Mouse (Mus musculus) fibroblast of lung, adult 2 months (primary cell): Measurements from ENCODE around the gene Mymx.

Source experiments
- DNase-seq: peaks from one replicate; pipeline ENCODE4 v3.0.0-alpha.2; 2011; ENCODE audit warnings: low read depth

Gene Mymx

DNA sequence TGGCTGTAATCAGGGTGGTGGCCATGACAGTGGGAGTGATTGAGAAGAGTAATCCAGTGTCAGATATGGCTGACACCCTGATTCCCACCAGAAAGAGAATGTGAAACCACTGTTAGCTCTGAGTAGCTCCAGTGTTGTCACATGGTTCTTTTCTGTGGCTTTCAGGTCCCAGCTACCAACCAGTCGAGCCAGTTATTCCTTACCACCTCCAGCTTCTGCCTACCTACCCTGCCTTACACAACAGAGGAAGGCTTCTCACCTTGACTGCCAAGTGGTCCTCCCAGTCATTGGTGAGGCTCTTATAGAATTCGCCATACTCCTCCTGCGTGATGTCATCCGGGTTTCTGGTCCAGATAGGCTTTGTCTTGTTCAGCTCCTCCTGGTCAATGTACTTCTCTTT lies 31.9 kb downstream of the Mymx start:
- DNase-seq = no peak

DNA sequence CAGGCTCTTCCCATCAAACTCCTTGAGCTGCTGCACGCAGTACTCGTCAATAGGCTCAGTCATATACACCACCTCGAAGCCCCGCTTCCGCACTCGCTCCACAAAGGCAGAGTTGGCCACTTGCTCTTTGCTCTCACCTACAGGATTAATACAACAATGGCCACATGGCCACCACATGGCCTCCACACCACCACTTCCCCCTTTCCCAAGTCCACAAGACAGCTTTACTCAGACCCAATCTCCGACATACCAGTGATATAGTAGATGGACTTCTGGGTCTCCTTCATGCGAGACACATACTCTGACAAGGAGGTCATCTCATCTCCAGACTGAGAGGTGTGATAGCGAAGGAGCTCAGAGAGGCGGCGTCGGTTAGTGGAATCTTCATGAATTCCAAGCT lies 32.9 kb downstream of the Mymx start:
- DNase-seq = no peak

DNA sequence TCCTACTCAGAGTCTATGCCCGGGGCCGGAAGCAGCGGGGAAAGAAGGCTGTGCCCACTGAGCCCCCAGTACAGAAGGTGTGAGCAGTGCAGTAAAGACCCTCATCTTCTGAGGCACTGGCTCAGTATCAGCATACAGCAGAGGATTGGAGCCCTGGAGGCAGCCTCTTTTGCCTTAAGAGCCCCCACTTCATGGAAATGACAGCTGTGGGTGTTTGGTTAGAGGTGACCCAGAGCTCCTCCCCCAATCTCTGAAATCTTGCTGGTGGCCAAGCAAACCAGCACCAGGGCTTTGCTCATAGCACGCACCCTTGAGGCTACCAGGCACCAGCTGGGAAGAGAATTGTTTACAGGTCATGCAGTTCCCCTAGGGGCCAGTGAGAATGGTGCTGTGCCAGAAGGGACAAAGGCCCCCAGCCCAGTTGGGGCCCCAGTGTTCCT lies 34.7 kb downstream of the Mymx start:
- no peak for DNase-seq

DNA sequence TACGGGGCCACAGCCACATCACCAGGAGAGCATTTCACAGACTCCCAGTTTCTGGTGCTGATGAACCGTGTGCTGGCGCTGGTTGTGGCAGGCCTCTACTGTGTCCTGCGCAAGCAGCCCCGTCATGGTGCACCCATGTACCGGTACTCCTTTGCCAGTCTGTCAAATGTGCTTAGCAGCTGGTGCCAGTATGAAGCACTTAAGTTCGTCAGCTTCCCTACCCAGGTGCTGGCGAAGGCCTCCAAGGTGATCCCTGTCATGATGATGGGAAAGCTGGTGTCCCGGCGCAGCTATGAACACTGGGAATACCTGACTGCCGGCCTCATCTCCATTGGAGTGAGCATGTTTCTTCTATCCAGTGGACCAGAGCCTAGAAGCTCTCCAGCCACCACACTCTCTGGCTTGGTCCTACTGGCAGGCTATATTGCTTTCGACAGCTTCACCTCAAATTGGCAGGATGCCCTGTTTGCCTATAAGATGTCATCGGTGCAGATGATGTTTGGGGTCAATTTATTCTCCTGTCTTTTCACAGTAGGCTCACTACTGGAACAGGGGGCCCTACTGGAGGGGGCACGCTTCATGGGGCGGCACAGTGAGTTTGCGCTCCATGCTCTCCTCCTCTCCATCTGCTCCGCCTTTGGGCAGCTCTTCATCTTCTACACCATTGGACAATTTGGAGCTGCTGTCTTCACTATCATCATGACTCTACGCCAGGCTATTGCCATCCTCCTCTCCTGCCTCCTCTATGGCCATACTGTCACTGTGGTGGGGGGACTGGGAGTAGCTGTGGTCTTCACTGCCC lies 35.3 kb downstream of the Mymx start:
- no peak for DNase-seq

DNA sequence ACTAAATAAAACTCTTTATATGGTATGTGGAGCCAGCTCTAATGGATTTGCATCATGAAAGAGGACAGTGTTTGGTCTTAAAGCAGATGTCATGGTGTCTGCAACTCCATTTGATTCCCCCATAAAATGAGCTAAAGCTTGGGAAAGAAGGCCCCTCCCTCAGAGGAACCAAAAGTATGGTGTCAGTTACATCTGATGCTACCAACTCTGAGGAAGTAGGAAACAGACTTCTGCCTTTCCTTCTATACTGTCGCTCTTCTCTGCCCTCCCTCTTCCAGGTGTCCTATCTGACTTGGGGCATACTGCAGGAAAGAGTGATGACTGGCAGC lies 35.9 kb downstream of the Mymx start:
- no peak for DNase-seq

DNA sequence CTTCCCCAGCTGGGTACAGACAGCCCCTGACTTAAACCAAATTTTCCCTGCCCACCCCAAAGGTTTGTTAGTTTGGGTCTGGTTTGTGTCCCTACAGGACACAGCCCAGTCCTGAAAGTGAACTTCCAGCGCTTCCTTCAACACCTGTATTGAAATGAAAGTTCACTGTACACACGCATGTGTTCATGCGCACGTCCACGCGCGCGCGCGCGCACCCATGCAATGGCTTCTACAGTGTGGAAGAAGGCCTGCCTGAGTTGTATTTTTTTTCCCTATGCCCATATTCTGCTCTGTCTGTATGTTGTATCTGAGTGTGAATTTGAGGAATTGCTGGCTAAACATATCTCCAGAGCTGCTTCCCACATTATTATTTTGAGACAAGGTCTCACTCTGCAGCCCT lies 36.8 kb downstream of the Mymx start:
- DNase-seq = no peak

DNA sequence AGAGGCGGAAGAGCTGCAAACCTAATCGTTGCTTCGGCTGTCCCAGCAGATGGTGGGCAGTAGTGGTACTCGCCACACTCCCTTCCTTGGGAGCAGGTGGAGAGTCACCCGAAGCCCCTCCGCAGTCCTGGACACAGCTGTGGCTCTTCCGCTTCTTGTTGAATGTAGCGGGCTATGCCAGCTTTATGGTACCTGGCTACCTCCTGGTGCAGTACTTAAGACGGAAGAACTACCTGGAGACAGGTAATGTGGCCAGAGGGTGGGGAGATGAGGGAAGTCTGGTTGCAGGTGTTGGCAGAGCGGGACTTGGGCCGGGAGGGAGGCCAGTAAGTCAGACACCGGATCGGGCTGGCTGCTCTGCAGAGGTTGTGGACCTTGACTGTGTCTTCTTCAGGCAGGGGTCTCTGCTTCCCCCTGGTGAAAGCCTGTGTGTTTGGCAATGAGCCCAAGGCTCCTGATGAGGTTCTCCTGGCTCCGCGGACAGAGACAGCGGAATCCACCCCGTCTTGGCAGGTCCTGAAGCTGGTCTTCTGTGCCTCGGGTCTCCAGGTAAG lies 37.3 kb downstream of the Mymx start:
- DNase-seq = no peak

DNA sequence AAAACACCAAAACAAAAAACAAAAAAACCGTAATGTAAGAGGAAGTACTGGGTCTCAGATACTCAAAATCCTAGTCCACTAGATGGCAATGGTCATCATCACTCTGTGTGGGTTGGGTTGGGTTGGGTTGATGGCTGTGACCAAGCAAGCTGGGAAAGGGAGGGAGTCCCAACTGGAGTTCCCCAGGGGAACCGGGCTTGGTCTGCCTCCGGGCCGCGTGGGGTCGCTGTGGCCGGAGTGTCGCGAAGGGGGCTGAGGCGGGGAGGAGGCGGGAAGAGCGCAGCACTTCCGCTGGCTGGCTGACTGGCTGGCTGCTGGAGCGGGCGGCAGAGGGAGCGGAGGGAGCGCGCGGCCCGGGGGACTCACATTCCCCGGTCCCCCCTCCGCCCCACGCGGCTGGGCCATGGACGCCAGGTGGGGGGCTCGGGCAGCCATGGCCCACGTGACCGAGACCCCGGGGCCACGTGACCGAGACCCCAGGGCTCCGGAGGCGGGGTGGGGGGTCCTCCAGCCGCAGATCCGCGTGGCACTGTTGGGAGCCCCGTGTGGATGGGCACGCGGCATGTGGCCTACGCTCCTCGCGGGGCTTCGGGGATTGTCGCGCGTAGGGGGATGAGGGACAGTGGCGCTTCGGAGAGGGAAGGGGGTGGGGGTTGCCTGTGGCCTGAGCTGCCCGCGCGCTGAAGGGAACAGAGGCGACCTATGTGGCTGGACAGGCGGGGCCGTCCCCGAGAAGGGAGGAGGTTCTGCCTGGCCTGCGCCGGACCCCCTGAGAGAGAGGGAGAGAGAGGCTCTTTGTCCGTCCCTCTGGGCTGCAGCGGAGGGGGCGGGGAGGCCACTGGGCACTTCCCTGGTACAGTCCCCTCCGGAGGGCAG lies 38.0 kb downstream of the Mymx start, which contains the start of gene Slc35b2:
Gene Slc35b2 (plus strand): TSS at position 220 of the 876 bp plus-strand sequence.
- peak; percentile 80 for DNase-seq

DNA sequence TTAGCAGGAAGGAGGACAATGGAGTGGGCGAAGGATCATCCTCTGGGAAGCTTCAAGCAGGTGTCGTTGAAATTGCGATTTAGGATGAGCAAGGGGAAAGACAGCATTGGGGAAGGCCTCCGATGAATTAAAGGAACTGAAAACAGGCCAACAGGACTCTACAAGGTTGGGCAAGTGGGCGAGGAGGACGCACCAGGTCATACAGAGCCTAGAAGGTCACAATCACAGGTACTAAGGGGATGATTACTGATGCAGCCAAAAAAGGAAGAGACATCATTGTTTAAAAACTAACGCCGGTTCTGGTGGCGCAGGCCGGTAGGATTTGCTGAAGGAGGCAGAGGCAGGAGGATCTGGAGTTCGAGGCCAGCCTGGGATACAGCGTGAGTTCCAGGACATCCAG lies 38.7 kb downstream of the Mymx start:
- DNase-seq = no peak

DNA sequence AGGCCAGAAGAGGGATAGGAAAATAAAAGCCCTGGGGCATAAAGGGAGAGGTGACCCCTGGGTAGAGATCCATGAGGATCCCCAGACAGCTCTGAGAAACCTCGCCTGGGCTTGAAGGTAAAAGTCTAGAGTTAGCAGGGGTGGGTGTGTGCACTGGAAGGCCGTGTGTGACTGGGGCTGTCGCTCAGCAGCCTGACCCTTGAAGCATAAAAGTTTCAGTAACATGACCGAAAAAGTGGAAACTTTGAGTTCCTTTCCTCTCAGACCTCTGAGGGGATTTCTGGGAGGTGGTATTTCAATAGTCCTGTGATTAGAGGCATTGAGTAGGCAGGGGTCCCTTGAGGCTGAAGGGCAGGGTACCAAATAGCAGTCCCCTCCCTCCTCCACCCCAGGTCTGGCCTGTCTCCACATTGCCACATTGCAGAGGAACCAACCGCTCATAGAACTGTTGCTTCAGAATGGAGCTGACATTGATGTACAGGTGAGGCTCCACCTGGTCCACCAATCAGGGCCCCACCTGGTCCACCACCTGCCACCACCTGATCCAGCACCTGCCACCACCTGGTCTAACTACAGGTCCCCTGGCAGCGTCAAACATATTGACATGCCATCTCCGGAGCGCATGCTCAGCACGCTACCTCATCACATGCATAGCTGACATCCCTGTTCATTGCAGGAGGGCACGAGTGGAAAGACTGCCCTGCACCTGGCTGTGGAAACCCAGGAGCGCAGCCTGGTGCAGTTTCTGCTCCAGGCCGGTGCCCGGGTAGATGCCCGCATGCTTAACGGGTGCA lies 42.0 kb downstream of the Mymx start:
- no peak for DNase-seq

DNA sequence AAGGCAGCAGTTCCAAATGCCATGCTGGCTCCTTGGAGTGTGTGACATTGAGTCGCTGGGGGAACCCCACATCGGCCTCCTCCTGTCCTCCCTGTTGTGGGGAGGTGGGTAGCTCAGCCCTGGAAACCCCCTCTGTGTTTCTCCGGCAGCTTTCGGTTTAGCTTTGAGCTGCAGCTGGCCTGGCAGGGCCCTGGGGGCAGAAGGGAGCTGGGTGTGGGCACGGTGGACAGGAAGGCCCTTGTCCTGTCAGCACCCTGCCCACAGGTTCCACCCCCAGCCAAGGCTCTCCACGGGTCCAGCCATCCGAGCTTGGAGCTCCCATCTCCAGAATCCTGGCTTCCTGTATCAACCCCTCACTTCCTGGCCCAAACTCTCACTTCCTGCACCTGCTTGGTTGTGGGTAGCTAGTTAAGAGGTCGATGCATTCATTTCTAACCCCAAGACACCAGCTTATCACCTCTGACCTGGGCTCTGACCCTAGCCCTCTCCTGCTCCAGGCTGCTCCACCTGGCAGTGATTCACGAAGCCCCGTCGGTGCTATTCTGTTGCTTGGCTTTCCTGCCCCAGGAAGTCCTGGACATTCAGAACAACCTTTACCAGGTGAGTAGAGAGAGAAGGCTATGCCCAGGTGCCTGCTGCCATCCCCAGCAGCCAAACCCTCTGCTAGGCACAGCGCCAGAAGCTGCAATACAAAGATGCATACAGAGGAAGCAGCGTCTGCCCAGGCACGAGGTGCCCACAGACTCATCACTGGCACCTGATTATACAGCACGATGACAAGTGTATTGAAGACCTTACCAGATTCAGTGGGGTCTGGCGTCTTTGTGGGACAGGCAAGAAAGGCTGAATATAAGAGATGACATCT lies 43.7 kb downstream of the Mymx start:
- no peak for DNase-seq

DNA sequence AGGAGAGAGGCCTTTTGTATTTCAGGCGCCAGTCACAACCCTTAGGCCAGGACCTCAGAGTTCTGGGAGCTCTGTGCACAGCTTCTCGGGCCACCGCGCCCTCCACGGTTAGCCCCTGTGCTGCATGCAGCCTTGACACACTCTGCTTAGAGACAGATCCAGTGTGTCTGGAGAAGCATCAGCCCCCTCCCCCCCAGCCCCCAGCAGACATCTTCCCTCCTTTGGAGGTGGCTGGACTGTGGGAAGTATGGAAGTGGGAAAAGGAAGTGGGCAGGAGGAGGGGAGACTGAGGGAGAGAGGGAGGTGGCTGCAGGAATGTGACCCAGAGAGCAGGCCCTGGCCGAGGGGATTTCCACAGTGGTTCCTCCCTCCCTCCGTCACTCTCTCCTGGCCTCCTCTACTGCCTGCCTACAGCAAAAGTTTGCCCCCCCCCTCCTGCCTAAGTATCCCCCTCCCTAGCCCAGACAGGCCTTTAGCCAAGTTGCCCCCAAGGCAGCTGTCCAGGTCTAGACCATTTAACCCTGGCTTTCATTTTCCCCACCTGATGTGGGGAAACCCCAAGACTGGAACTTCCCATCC lies 44.6 kb downstream of the Mymx start:
- no peak for DNase-seq

DNA sequence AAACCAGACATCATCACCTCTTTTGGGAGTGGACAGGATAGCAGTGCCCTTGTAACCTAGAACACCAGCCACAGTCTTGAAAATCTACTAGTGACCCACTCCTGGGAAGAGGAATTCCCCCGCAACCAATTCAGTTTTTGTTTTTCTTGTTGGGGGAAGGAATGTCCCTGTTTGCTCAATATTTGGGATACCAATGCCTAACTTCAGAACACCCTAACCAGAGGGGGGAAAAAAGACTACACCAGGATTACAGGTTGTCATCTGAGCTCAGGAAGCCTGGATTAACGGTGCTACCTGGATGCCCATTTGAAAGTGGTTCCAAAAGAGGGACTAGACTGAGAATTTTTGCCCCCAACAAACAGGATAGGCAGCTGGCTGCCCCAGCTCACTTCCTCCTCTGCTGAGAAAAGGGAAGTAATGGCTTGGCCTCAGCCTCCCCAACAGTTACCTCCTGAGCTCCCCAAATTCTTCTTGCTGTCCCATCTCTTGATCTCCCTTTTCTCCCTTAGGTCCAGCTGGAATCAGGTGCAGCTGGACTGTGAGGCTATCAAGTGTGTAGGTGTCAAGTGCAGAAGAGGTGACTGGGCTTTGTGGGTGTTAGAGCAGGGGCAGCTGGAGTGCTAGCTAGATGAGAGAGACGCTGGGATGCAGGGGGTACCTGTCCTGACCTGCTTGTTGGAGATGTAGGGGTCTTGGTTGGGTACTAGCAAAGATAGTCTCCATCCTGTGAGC lies 45.2 kb downstream of the Mymx start:
- no peak for DNase-seq

DNA sequence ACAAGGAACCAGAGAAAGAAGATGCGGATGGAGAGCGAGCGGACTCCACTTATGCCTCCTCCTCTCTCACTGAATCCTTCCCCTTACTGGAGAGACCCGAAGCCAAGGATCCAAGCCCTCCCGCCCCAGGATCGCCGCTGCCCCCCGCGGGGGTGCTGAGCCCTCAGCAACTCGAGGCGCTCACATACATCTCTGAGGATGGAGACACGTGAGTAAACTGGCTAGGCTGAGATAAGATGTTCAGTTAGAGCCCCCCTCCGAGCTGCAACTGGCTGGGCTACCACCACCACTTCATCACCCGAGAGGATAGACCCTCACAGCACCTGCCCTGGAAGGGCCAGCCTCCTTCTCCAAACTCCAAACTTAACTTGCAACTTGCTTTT lies 45.8 kb downstream of the Mymx start:
- DNase-seq = no peak

DNA sequence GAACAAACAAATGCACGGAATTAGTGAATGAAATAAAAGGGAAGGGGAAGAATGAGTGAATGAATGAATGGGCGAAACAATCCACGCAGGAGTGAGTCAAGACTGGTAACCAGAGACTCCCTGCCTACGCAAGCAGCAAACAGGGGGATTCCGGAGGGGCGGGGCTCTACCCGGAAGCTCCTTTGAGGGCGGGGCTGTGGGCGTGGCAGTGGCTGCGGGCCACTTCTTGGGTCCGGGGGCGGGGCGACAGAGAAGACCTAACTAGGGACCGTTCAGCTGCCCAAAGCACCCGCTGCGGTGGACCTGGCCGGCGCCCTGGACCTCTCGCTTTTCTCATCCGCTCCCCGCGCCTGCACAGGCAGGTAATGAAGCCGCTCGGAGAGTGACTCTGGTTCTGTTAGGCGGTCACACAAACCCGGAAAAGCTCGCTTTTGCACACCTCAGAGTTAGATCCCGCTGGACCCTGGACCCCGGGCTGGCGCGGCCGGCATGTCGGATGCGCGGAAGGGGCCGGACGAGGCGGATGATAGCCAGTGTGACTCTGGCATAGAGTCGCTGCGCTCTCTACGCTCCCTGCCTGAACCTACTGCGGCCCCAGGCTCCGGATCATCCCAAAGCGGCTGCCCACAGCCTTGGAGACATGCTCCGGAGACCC lies 46.3 kb downstream of the Mymx start, which contains the start of gene Nfkbie:
Gene Nfkbie (plus strand): TSS at position 252 of the 655 bp plus-strand sequence.
- peak; percentile 74 for DNase-seq

DNA sequence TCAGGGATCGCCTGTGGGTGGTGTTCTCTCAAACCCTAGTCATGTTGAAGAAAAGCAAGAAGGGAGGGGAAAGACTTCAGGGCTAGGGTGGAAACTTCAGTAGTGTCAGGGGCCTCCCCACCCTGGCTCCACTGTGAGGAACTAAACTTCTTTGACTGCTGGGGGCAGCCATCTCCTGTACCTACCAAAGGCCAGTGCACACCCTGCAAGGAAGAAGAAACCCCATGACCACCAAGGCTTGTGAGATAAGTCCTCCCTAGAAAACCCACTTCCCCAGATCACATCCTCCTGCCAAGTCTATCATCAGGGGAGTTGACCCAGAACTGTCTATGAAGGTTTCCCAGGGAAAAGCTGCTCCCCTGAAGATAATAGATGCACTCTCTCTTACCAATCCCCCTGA lies 47.5 kb downstream of the Mymx start:
- no peak for DNase-seq

DNA sequence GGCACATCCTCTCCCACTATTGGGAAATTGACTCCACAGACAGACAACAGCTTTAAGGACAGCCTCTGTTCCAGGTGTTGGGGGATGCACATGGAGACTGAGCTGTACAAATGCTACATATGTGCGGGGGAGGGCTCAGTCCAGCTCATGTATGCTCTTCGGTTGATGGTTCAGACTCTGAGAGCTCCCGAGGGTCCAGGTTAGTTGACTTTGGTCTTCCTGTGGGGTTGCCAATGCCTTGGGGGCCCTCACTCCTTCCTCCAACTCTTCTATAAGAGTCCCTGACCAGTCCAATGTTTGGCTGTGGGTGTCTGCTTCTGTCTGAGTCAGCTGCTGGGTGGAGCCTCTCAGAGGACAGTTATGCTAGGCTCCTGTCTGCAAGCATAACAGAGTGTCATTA lies 48.8 kb downstream of the Mymx start:
- no peak for DNase-seq

DNA sequence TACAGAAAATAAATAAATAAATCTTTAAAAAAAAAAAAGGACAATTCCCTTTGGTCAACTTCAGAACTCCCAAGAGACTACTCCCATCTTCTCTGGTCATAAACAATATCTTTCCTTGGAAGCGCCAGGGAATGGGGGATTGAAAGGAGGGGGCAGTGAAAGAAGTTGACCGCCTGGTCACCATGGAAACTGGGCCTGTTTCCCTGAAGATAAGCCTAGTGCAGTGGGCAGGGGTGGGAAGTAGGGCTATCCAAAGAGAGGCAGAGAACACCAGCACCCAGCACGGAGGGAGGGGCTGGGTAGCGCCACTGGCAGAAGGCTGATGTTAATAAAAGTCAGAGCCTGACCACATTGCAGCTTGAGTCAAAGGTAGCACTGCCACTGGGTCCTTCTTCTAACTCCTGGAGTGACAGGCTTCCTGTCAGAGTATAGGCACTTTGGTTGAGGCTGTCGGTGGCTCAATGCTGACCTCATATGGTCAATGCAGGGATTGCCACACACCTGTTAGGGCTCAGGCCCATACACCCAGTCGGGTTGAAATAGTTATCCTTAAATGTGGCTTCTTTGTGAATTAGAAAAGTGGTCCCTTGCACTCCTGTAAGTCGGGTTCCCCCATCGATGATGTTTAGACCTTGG lies 50.0 kb downstream of the Mymx start:
- peak; percentile 32 for DNase-seq

DNA sequence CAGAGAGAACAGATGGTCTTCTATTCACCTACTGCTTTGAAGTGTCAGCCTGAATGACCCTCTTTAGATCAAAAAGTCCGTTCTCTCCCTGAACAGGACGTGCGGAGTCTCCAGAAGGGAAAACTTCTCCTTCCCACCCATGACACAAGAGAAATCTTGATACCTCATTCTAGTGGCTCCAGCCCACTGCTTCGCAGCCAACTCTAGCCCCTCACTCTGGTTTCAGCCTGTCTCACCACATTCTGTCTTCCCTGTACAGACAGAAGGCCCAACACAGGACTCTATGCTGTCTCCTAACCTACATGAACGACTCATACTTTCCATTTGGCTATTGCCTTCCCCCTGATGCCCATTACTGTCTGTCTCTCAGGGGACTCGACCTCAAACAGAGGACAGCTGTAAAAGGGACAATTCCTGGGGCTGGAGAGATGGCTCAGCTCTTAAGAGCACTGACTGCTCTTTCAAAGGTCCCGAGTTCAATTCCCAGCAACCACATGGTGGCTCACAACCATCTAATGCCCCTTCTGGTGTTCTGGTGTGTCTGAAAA lies 50.6 kb downstream of the Mymx start:
- DNase-seq = no peak
